Mouse (Mus musculus) midbrain, embryonic 12.5 days (tissue): ENCODE results near the gene Golt1a. TPM values are rescaled to one million over a fixed set of nuclear protein-coding genes. Genes with fewer than 3 reads are reported as not detected.
"Not testable (repeated sequence)": the region's sequence is repeated elsewhere in the genome, so short reads cannot be mapped to it uniquely, and the experiment has no call there.

Source experiments
- ATAC-seq: fragments of 200-750 bp; cut with Nextera tagmentation; 2 replicates; pipeline ENCODE4 v1.8.0; 2017; ENCODE audit warnings: low read depth, moderate TSS enrichment, moderate library complexity; ENCODE audit not compliant: low FRiP score
- H3K27ac ChIP-seq: fragments of 300-500 bp; sonication (generic); replicated peaks from 2 replicates; pipeline ENCODE4 v1.5.1; 2016; ENCODE audit warnings: mild to moderate bottlenecking
- H3K27me3 ChIP-seq: fragments of 300-500 bp; sonication (generic); 2 replicates; pipeline ENCODE4 v1.6.1; 2016; ENCODE audit warnings: mild to moderate bottlenecking
- H3K36me3 ChIP-seq: fragments of 300-500 bp; sonication (generic); 2 replicates; pipeline ENCODE4 v1.6.1; 2016
- H3K4me1 ChIP-seq: fragments of 300-500 bp; sonication (generic); 2 replicates; pipeline ENCODE4 v1.6.1; 2016
- H3K4me2 ChIP-seq: fragments of 300-500 bp; sonication (generic); replicated peaks from 2 replicates; pipeline ENCODE4 v1.6.1; 2016; ENCODE audit warnings: mild to moderate bottlenecking, moderate library complexity
- H3K4me3 ChIP-seq: fragments of 300-500 bp; sonication (generic); 2 replicates; pipeline ENCODE4 v1.5.1; 2016; ENCODE audit warnings: mild to moderate bottlenecking
- H3K9ac ChIP-seq: fragments of 300-500 bp; sonication (generic); replicated peaks from 2 replicates; pipeline ENCODE4 v1.6.1; 2016; ENCODE audit warnings: mild to moderate bottlenecking, moderate library complexity
- H3K9me3 ChIP-seq: fragments of 300-500 bp; sonication (generic); 2 replicates; pipeline ENCODE4 v1.6.1; 2016; ENCODE audit warnings: mild to moderate bottlenecking
- WGBS: fragments of 180-500 bp; shearing (Covaris S2); methylation state at CpG from one replicate; pipeline ENCODE4 v1.1.7; 2016; 5-methylcytosine and 5-hydroxymethylcytosine counted together
- polyA plus RNA-seq: library from polyadenylated mRNA; unstranded; fragments of >200 nt; fragmentation: Nextera tagmentation; extraction: Ambion mirVana; gene quantifications from 2 replicates; pipeline ENCODE4 v1.2.1, GENCODE M21; 2016

The Golt1a gene
- polyA plus RNA-seq, 1 experiment from 2014 or later, result not detected

DNA sequence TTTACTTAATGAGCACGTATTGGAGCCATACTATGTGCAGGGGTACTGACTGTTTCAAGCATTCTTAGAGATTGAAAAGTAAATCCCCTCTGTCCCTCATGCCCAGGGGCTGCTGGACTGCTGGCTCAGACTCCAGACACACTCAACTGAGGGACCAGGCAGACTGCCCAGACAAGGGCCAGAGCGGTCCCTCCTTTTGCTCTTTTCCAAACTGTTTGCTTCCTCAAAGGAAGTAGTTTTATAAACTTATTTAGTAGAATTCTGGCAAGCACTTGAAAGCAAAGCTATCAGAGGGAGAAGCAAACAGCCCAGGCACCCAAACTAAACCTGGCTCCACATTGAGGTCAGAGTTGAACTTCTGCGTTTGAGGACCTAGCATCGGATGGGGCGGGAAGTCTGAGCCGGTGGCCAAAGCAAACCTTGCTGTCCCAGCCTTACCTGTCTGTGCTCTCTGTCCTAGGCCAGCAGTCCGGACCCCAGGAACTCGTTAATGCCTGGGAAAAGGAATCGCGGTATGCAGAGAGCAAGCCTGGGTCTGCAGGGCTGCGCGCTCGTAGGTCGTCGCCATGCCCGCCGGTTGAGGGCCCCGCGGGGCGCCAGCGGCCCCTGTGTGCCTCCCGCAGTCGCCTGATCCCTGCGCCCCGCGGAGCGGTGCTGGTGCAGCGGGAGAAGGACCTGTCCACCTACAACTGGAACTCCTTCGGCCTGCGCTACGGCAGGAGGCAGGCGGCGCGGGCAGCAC, 19.5 kb downstream of the Golt1a start:
- peak; percentile 44; the same call in 1 of the 2 replicates for ATAC-seq
- peaks cover 31% of the 10 kb centered on the region for H3K4me1 ChIP-seq
- 6% methylated on average over 34 of the region's 34 CpGs for WGBS
- H3K27me3 ChIP-seq, result peaks cover 49% of the 10 kb centered on the region
- H3K4me2 ChIP-seq, result peak overlapping the region; percentile 68
- H3K27ac ChIP-seq, result no peak overlapping the region
- H3K9me3 ChIP-seq, result peaks cover 4% of the 10 kb centered on the region; the same call in 1 of the 2 replicates
- peak overlapping the region; percentile 34 for H3K4me3 ChIP-seq
- peak overlapping the region; percentile 59 for H3K9ac ChIP-seq
- no peaks in the 10 kb centered on the region for H3K36me3 ChIP-seq

DNA sequence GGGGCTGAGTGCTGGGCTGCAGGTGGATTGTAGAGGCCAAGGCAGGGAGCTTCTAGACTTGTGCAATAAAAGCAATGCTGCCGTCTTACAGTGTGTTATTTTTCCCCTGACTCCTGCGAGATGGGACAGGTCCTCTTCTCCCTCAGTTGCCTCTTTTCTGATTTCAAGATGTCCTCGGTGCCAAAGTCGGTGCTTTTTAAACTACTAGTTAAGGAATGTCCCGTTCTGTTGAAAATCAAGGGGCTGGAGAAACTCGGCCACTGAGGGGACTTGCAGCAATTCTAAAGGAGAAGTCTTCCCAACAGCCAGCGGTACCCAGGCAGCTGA, 20.0 kb downstream of the Golt1a start:
- peak overlapping the region; percentile 68 for H3K4me2 ChIP-seq
- no peak for ATAC-seq
- H3K36me3 ChIP-seq, result no peaks in the 10 kb centered on the region
- WGBS, result 24% methylated on average over 7 of the region's 7 CpGs
- H3K9ac ChIP-seq, result peak overlapping the region; percentile 59
- H3K9me3 ChIP-seq, result peaks cover 4% of the 10 kb centered on the region; the same call in 1 of the 2 replicates
- H3K4me3 ChIP-seq, result peak overlapping the region; percentile 34
- no peak overlapping the region for H3K27ac ChIP-seq
- H3K4me1 ChIP-seq, result peaks cover 31% of the 10 kb centered on the region
- peaks cover 49% of the 10 kb centered on the region for H3K27me3 ChIP-seq

DNA sequence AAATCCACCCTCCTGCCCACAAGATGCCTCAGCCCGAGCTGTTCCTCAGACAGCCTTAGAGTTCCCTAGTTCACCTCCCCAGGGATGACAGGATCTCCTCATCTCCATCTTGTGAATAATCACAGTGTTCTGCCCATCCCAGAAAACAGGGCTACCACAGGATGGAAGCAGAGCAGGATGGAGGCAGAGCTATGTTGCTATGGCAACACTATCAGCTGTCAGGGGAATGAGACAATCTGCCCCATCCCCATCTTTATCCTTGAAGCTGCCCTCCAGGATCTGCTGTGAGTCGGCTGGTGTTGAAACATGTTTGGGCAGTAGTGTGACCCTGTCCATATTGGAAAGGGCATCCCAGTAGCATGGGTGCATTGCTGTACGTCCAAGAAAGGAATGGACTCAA, 21.5 kb downstream of the Golt1a start:
- Histone ChIP-seq H3K4me1 (peaks cover 29% of the 10 kb centered on the region), H3K9me3 (peaks cover 4% of the 10 kb centered on the region; the same call in 1 of the 2 replicates), H3K4me2 (0 out of 2 replicates have a peak overlapping the region, but pooled peaks have one; percentile 2), H3K36me3 (no peaks in the 10 kb centered on the region), H3K4me3 (no peak overlapping the region), H3K9ac (no peak overlapping the region), H3K27me3 (peaks cover 43% of the 10 kb centered on the region), H3K27ac (peak overlapping the region; percentile 8)
- WGBS, result 35% methylated on average over 3 of the region's 3 CpGs
- peak; percentile 61 for ATAC-seq

DNA sequence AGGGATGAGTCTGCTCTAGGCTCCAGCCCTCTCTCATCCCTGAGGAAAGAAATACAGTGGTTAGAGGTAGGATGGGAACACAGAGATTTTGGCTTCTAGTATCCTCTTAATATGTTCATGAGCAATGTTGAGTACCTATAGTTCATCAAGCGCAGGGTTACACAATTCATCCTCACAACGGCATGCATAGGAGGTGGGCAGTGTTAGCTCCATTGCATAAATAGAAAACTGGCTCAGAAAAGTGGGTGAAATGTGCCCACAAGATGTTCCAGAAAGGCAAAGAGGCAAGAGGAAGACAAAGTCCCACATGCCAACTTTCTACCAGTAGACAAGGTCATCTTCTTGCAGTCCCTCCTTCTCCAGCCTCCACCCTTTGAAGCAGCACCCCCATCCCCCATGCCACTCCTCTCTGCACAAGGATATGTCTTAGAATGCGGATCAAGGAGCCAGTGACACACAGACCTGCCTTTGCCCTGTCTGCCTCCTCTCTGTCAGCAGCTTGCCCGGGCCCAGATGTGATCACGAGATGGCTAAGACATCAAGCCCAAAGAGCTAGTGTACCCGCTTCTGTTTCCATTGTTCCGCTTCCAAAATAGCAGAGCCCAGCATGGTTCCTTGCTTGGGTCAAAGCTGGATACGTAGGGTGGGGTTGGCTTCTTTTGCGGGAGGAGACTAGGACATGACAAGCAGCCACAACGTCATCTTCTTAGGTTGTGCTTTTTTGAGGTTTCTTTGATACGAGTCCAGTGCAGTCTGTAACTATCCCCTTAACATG, 23.2 kb downstream of the Golt1a start:
- Histone ChIP-seq H3K36me3 (no peaks in the 10 kb centered on the region), H3K9ac (no peak overlapping the region), H3K27ac (no peak overlapping the region), H3K4me2 (no peak overlapping the region), H3K4me1 (peaks cover 29% of the 10 kb centered on the region), H3K4me3 (no peak overlapping the region), H3K9me3 (peaks cover 4% of the 10 kb centered on the region; the same call in 1 of the 2 replicates), H3K27me3 (peaks cover 34% of the 10 kb centered on the region)
- no peak for ATAC-seq
- WGBS, result 92% methylated on average over 11 of the region's 11 CpGs

DNA sequence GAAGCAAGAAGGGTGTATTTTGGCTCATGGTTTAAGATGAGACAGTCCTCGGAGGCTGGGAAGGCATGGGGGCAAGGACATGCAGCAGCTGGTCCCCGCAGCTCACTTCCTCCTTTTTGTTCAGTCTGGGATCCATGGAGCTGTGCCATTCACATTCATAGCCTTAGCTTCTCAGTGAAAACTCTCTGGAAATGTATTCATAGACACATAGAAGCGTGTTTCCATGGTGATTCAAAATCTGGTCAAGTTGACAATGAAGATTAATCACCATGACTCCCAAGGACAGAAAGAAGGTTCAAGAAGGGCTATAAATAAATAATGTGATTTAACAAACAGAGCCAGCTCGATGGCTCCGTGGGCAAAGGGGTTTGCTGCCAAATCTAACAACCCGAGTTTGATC, 24.3 kb downstream of the Golt1a start:
- no peak overlapping the region for H3K9ac ChIP-seq
- H3K9me3 ChIP-seq, result peaks cover 4% of the 10 kb centered on the region; the same call in 1 of the 2 replicates
- 35% methylated on average over 6 of the region's 6 CpGs for WGBS
- no peak overlapping the region for H3K4me3 ChIP-seq
- peaks cover 19% of the 10 kb centered on the region for H3K4me1 ChIP-seq
- H3K4me2 ChIP-seq, result no peak overlapping the region
- H3K36me3 ChIP-seq, result no peaks in the 10 kb centered on the region
- peaks cover 23% of the 10 kb centered on the region for H3K27me3 ChIP-seq
- ATAC-seq, result no peak
- H3K27ac ChIP-seq, result no peak overlapping the region

DNA sequence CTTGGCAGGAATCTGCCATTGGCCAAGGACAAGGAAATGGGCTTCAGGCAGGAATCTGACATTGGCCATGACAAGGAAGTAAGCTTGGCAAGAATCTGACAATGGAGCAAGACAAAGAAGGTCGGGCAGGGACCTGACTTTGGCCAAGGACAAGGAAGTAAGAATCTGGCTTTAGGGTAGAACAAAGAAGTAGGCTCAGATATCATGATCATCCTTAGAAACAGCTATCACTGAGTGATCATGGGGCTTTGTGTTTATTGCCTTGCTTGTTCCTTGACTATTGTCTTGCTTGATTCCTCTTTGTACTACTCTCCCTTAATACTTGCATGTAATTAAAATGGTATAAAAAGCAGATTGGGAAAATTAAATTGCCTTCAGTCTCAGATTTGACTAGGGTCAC, 30.8 kb downstream of the Golt1a start:
- not testable (repeated sequence) for H3K36me3 ChIP-seq, ATAC-seq, H3K27me3 ChIP-seq, H3K9me3 ChIP-seq, H3K4me3 ChIP-seq, H3K4me2 ChIP-seq, H3K27ac ChIP-seq, H3K9ac ChIP-seq, H3K4me1 ChIP-seq
- 57% methylated on average over 1 of the region's 1 CpGs for WGBS

DNA sequence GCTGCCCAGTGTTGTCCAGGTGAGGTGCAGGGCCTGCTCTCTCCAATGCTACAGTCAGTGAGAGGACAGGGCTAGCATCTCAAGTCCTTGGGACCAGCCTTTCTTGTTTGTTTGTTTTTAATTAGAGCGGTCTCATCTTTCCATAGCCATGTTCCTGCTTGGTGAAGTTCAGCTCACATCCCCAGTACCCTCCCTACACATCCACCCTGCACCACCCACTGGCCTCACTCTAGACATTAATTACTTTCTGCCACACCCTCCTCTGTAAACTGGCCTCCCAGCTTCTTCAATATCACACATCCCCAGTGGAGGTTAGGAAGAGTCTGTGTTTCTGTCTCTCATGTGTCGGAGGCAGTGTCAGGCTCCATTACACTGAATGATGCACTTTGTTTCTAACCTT, 34.8 kb downstream of the Golt1a start:
- Histone ChIP-seq H3K4me3 (no peak overlapping the region), H3K27ac (no peak overlapping the region), H3K36me3 (no peaks in the 10 kb centered on the region), H3K4me2 (no peak overlapping the region), H3K4me1 (no peaks in the 10 kb centered on the region), H3K9me3 (no peaks in the 10 kb centered on the region), H3K9ac (no peak overlapping the region), H3K27me3 (peaks cover 3% of the 10 kb centered on the region; the same call in 1 of the 2 replicates)
- ATAC-seq, result no peak
- WGBS, result 91% methylated on average over 2 of the region's 2 CpGs

DNA sequence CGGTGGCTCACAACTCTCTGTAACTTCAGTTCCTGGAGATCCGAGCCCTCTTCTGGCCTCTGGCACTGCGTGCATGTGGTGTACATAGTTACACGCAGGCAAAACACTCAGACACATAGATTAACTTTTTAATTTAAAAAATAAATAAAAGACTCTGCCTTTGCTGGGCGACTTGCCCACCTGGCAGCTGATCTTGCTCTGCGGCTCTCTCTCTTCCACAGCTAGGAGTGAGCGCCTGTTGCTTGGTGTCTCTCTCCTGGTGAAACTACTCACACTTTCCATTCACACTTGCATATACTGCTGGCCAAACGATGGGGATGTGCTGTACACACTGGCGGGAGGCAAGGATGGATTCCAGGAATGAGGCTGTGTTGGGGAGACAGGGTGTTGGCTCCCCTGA, 36.9 kb downstream of the Golt1a start:
- Histone ChIP-seq H3K9ac (no peak overlapping the region), H3K27me3 (peaks cover 3% of the 10 kb centered on the region; the same call in 1 of the 2 replicates), H3K4me2 (no peak overlapping the region), H3K9me3 (no peaks in the 10 kb centered on the region), H3K4me1 (no peaks in the 10 kb centered on the region), H3K36me3 (no peaks in the 10 kb centered on the region), H3K4me3 (no peak overlapping the region), H3K27ac (no peak overlapping the region)
- ATAC-seq, result no peak
- WGBS, result 81% methylated on average over 9 of the region's 9 CpGs

DNA sequence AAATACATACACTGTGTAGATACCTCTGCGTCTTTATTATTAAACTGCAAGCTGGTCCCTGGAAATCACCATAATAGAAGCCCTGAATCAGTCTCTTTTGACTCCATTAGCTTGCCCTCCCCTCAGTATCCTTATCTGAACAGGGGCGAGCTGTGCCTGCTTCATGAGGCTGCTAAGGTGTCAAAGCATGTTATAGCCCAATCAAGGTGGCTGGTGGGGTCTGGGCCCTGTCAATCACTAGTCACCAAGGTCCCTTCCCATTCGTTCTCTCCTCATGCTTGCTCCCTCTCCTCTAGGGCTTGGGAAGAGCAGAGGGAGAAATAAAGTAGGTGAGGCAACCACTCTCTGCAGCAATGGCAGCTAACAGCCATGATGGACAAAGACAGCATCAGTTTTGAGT, 37.6 kb downstream of the Golt1a start:
- H3K36me3 ChIP-seq, result no peaks in the 10 kb centered on the region
- H3K4me2 ChIP-seq, result no peak overlapping the region
- no peak overlapping the region for H3K9ac ChIP-seq
- no peak overlapping the region for H3K4me3 ChIP-seq
- 80% methylated on average over 3 of the region's 3 CpGs for WGBS
- no peaks in the 10 kb centered on the region for H3K9me3 ChIP-seq
- H3K27me3 ChIP-seq, result peaks cover 4% of the 10 kb centered on the region; the same call in 1 of the 2 replicates
- no peak overlapping the region for H3K27ac ChIP-seq
- no peak for ATAC-seq
- no peaks in the 10 kb centered on the region for H3K4me1 ChIP-seq

DNA sequence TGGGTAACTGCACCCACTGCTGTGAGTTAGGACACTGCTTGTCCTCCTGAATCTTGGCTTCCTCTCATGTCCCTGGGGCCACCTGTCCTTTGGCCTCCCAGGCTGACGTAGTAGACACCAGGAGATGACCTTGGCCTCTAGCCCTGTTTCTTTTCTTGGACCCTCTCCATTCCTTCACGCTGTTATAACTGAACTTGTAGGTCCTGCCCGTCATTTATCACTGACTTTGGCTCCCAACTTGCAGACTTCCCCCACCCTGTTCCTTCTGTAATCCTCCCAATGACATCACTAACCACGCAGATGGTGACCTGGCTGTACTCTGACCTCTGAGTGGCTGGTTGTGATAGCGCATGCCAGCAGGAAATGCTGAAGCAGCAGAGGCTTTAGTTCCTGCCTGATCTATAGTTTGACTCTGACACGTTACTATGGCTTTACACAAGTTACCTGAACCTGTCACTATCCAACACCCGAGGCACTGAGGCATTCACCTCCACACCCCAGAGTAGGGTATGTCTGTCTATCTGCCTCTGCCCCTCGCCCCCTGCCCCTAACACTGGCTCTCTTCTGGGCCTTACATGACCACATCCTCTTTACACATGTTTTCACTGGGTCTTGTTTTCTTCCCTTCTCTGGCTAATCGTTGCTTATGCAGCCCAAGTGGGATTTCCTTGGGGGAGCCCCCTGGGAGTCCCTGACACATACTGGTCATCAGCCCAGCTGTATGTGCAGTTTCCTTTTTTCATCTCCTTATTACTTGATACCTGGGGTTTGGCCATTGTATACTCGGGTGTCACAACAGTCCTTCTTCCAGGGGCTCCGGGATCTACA, 38.3 kb downstream of the Golt1a start:
- Histone ChIP-seq H3K27me3 (peaks cover 11% of the 10 kb centered on the region; the same call in 1 of the 2 replicates), H3K4me3 (no peak overlapping the region), H3K4me2 (no peak overlapping the region), H3K27ac (no peak overlapping the region), H3K9me3 (no peaks in the 10 kb centered on the region), H3K4me1 (no peaks in the 10 kb centered on the region), H3K9ac (no peak overlapping the region), H3K36me3 (no peaks in the 10 kb centered on the region)
- no peak for ATAC-seq
- 82% methylated on average over 11 of the region's 11 CpGs for WGBS

DNA sequence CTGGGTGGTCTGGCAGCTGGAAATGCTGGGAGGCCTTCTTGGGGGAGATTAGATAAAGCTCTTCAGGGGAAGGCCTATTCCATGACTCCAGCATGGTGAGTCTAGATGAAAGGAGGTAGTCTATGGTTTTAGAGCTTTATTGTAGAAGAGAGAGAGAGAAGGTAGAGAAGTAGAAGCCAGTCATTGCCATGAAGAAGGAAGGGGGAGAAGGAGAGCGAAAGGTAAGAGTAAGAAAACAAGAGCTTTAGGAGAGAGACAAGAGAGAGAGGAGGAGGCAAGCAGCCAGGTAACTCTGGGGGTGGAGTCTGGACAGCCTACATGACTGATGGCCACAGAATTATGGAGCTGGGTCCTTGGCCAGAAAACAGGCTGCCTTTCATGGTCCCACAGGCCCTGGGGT, 40.6 kb downstream of the Golt1a start, which contains the start of gene Ren1:
Gene Ren1 (plus strand): TSS at position 301 of the 400 bp plus-strand sequence.
- Histone ChIP-seq H3K4me1 (no peaks in the 10 kb centered on the region), H3K27me3 (peaks cover 23% of the 10 kb centered on the region), H3K9me3 (no peaks in the 10 kb centered on the region), H3K9ac (no peak within 1 kb of the TSS), H3K4me2 (no peak within 1 kb of the TSS), H3K27ac (no peak within 1 kb of the TSS), H3K36me3 (no peaks in the 10 kb centered on the region), H3K4me3 (no peak within 1 kb of the TSS)
- WGBS, result 96% methylated on average over 1 of the region's 1 CpGs
- ATAC-seq, result no peak
